Mouse (Mus musculus) adrenal gland, postnatal 10 days (tissue): ENCODE data around the gene Snx8. TPM values are rescaled to one million over a fixed set of nuclear protein-coding genes. Genes with fewer than 3 reads are reported as not detected.
"Not testable (repeated sequence)": the region's sequence is repeated elsewhere in the genome, so short reads cannot be mapped to it uniquely, and the experiment has no call there.

Experiments used
- DNase-seq: peaks from one replicate; pipeline ENCODE4 v3.0.0; 2021; ENCODE audit warnings: mixed read lengths
- total RNA-seq, 2 experiments: library from RNA; stranded (reverse); gene quantifications; 2 replicates each; pipeline ENCODE4 v1.2.3; 2021

The Snx8 gene
- total RNA-seq, 2 experiments from 2014 or later: 19.7 to 20.3 TPM

DNA sequence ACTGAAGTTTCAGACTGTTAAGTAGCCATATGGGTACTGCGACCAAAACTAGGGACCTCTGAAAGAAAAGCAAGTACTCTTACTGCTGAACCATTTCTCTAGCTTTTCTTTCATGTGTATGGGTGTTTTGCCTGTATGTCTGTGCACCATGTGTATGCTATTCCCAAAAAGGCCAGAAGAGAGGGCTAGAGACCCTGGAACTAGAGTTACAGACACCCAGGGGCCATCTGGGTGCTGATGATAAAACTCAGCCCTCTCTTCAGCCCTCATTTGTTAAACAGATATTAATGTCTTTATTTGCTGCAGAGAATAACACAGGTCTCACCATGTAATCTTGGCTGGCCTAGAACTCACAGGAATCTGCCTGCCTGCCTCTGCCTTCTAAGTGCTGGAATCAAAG lies 4.6 kb downstream of the Snx8 start:
- DNase-seq: no peak

DNA sequence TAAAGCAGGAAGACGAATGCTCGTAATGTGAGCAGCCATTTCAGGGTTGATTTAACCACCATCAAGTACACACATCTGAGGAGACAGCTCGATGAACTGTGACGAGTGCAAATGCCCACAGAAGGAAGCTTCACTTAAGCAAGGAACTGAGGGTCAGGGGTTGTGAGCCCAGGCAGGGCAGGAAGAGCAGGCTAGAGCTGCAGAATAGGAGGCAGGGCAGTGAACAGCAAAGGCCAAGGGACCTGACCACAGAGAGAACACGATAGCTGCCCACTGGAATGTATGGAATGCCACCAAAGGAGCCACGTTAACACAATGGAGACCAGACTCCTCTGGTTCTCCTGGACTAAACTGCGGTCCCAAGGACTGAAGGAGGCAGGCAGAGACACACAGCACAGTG lies 5.5 kb downstream of the Snx8 start:
- DNase-seq: no peak

DNA sequence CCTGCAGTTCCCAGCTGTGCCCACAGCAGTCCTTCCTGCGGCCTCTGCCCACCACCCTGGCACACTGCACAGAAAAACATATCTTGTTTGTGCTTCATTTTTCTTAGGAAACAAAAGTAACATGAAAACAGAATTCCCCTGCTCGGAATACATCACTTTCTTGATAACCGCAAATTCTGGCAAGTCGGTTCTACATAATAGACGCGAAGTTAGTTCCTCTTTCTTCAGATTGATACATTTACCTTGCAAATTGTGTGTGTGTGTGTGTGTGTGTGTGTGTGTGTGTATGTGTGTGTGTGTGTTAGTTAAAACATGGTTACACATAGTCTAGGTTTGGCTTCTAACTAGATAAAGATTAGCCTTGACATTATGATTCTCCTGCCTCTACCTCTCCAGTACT lies 6.4 kb downstream of the Snx8 start:
- no peak for DNase-seq

DNA sequence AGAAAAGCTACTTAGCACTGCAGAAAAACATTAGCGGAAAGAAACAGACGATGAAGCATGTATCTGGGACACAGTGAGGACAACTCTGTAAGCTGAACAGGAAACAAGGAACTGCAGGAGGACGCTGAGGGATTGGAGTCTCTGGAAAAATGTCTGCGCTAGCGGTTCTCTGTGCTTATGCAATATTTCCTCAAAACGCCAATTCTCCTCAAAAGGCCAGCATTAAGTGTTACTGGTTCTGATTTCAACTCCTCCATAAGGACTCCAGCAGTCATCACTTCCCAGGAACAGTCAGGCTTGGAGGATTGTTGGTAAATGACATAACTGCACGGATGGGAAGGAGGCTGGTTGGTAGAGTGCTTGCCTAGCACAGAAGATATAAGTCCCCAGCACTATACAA lies 7.9 kb downstream of the Snx8 start:
- DNase-seq: no peak

DNA sequence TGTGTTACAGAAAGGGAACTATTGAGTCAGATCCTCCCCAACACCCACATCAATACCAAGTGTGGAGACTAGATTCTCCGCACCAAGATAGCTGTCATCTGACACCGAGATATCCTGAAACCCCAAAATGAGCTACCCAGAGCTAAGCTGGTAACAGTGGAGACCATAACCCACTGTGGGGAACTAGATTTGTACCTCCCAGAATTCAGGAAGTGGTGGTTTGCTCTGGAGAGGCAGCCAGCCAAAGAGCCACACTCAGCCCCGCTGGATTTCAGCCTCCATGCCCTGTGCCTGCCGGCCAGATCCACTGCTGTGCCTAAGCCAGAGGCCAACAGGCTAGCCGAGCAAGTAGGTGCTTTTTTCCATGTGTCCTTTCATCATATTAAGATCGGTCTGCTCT lies 9.8 kb downstream of the Snx8 start:
- DNase-seq: no peak

DNA sequence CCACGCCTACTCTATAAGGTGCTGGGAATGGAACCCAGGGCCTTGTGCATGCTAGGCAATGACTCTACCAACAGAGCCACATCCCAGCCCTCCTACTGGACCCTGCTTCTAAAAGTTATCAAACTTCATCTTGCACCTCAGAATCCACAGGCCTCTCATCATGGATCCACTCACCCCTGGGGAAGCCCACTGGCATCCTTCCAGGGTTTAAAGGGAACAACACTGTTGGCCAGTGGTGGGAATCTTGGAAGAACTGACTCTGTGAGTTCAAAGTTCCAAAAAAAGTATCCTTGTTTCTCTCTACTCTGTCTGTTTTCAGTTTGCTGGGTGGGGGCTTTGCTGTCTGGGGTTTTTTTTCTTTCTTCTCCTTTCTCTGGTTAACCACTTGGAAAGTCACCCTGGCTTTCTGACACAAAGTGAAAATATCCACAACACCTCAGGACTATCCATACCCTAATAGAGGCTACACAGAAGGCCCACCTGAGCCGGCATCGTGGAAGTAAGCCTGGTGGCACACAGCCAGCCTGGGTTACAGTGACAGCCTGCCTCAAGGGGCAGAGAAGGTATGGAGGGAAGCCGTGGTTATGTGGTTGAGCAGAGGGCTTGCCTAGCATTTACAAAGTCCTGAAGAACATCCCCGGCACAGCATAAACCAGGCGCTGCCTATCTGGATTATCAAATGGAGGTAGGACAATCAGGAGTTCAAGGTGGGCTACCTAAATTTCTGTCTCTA lies 10.8 kb downstream of the Snx8 start:
- DNase-seq: peak; percentile 36

DNA sequence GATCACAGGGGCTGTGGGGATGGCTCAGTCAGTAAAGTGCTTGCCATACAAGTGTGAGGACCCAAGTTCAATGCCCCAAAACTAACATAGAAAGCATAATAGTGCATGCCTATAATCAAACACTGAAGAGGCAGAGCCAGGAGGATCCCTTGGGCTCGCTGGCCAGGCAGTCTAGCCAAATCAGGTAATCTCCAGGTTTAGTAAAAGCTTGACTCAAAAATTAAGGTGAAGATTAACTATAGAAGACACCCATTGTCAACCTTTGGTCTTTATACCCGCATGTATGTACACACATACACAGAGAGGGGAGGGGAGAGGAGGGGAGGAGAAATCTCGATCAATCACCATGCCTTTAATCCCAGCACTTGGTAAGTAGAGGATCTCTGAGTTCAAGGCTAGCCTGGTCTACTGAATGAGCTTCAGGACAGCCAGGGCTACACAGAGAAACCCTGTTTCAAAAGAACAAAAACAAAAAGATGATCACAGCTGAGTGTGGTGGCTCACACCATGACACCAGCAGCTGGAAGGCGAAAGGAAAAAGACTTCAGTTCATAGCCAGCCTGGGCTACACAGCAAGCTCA lies 13.7 kb downstream of the Snx8 start:
- no peak for DNase-seq

DNA sequence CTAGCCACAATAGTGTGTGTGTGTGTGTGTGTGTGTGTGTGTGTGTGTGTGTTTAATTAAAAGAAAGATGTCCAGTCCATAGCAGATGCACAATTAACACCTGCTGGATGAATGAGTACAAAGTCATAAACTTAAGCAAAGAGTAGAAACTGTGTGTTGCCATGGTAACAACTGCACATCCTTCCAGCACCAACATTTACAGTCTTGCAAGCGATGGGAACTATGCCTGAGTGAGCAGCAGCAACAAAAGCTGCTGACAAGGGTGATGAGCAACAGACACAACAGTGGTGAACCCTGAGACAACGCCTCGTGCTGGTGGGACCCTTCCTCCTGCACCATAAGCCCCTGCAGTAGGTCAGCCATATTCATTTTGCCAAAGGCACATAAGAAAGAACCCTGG lies 14.8 kb downstream of the Snx8 start:
- no peak for DNase-seq

DNA sequence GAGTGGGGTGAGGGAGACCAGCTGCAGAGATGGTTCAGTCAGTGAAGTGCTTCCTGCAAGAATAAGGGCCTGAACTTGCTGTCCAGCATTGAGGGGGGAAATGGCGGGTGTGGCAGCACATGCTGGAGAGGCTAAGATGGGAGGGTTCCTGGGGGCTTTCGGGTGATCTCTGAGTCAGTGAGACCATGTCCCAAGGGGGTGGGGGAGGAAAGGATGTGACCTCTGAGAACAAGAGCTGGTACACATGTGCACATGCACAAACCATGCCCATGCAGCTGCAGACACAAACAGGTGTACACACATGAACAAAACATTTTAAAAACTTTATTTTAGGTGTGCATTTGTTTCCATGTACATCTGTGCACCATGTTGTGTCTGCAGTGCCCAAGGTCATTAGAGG lies 15.4 kb downstream of the Snx8 start:
- DNase-seq: no peak

DNA sequence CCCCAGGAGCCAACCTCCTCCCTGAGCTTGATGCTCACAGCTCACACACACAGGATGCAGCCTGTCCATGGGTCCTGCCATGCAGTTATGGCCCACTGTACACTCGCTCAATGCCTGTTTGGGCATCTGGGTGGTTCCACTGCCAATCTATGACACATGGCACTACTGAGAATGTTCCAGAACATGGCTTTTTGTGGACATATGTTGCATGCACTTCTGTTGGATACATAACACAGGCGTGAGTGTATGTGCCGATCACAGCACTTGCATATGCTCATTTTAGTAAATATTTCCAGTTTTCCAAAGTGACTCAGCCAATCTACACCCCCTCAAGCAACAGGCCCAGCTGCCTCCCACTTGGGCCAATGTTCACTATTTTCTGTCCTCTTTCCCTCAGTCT lies 17.4 kb downstream of the Snx8 start:
- DNase-seq: no peak

DNA sequence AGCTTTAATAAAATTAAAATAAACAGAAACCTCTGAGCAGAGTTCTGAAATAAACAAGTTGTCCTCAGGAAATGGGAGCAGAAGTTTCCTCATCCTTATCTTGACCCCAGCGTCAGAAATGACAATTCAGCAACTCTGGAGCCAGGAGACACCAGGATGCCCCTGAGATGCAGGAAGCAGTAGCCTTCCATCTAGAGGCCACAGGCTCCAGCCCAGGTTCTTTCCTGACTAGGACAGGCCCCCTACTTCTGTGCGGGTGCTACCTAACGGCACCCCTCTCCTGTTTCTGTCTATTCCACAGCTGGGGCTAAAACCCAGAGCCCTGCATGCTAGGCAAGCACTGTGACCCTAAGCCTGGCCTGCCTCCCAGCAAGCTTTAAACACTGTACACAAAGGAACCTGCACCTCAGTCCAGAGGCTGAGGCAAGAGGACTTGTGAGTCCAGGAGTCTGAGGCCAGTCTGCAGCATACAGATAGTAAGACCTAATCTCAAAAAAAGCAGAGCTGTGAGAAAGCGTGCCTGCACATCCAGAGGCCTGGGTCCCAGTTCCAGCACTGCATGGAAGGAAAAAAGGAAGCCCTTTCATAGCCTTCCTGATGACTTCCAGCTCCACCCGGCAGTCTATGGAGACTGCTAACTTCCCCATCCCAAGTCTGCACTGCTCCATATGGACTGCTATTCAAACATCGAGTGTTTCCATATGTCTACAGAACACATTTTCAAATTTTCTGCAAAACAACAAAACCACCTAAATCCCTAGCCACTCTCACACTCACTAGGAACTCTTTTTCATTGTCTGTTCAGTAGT lies 18.4 kb downstream of the Snx8 start:
- DNase-seq: peak; percentile 20

DNA sequence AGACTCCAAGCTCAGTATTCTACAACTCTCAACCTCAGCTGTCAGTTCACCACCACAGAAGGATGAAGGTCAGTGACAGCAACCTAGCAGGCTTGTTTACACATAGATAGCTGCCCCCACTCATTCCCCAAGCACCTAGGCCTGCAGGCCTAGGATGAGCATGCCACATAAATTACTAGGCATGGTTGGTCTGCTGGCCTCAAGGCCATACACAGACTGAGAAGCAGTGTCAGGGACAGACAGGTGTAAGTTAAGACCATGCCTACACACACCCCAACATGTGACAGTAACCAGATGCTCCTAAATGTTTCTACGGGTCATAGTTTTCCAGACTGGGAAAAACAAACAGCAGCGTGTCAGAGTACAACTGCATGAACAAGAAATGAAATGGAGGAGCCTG lies 19.6 kb downstream of the Snx8 start:
- no peak for DNase-seq

DNA sequence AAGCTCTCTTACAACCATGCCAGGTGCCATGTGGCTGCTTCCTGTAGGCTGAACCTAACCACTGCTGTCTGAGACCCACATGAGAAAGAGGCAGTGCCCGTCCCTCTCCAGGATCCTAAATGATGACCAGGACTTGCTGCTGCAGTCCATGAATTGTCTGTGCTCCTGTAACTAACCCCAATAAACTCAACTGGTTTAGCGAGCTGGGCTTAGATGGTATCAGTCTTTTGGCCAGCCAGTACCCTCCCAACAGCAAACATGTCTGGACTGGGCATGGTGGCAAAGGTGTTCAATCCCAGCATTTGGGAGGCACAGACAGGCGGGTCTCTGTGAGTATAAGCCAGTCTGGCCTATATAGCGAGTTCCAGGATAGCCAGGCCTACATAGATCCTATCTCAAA lies 20.1 kb downstream of the Snx8 start:
- DNase-seq: no peak

DNA sequence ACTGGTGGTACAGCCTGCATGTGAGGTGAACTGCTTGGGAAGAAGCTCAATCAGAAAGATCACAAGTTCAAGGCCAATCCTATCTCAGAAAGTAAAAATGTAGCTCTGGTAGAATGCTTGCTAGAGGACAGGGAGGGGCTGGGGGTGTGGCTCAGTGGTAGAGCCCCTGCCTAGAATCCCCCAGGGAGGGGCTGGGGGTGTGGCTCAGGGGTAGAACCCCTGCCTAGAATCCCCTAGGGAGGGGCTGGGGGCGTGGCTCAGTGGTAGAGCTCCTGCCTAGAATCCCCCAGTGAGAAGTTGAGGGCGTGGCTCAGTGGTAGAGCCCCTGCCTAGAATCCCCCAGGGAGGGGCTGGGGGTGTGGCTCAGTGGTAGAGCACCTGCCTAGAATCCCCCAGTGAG lies 20.9 kb downstream of the Snx8 start:
- DNase-seq: not testable (repeated sequence)

DNA sequence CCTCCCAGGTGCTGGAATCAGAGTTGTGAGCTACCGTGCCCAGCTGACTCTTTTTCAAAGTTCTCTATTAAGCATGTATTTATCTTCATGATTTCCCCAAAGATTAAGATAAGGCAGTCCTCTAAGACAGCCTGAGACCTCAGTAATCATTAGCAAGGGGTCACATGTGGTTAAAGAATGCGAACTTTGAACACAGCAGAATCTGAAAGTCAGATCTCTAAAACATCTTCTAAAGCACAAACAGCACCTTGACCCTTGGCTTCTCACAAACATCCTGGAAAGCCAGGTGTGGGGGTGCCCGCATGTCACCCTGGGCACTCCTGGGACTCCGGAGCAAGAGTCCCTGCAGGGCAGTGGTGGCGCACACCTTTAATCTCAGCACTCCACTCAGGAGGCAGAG lies 24.6 kb downstream of the Snx8 start:
- DNase-seq: no peak

DNA sequence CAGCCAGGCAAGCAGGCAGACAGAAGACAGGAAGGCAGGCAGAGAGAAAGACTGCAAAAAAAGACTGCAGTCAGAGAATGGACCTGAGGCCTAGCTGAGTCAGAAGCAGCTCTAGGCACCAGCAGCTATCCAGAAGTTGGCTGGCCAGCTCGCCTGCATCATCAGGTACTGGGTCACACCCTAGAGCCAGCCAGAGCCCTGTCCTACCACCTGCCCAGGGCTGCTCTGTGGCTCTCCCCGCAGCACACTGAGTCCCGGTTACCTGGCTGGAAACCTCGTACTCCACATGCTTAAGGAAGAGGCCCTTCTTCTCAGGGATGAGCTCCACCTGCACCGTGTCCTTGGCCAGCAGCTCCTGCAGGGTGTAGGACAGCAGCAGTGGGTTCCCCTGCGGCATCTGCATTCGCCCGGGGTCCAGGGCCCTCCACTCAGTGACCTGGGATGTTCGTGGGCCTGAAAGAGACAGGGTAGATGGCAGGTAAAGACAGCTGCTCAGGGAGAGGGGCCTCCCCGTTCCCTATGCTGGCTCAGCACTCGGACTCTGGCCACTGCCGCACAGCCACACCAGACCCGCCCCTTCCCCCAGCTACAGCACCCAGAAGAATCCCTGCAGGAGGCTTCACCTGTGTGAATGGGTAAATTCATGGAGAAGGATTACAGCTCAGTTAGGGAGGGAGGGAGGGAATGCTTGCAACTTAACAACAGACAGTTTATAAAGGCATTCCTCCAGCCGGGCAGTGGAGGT lies 29.0 kb downstream of the Snx8 start:
- DNase-seq: no peak

DNA sequence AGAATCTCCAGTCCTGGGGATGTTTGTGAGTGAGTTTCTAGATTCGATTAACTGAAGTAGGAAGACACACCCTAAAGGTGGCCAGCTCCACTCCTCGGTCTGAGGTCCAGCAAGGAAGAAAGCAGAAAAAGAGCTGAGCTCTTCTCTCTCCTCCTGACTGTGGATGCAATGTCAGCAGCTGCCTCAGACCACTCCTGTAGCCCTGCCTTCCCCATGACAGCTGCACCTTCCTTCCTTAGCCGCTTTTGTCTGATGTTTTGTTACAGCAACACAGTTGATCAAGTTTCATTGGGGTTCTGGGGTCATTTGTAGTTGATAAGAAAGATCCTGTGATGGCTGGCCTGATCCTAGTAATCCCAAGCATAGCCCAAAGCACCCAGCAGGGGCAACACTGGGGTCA lies 31.6 kb downstream of the Snx8 start:
- no peak for DNase-seq

DNA sequence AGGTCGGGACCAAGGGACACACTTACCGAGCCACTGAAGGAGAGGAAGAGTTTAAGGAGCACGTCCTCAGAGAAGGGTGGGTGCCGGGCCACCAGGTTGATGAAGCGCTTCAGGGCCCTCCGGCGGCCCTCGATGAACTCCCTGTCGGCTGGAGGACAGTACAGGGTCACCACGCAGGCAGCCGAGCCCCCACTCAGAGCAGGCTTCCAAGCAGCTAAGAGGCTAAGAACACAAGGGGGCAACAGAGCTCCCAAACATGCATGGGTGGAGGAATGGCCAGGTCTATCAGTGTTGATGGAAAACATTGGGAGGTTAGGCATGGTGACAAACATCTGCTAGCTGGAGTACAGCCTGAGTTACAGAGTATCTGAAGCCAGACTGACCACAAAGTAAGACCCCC lies 33.1 kb downstream of the Snx8 start:
- no peak for DNase-seq

DNA sequence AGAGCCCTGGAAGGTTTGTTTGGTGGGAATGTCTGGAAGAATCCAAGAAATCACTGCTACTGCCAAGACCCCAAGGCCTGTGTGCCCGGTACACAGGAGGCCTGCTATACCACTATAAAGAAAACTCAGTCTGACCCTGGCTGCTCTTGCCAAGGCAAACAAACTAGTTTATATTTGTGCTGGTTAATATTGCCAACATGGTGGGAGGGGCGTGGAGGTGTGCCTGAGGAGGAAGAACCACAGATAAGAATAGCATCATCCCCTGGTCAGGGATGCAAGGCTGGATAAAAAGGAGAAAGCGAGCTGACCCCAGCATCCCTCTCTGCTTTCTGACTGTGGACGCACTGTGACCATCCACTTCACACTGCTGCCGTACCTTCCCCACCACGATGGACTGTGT lies 36.7 kb downstream of the Snx8 start:
- no peak for DNase-seq

DNA sequence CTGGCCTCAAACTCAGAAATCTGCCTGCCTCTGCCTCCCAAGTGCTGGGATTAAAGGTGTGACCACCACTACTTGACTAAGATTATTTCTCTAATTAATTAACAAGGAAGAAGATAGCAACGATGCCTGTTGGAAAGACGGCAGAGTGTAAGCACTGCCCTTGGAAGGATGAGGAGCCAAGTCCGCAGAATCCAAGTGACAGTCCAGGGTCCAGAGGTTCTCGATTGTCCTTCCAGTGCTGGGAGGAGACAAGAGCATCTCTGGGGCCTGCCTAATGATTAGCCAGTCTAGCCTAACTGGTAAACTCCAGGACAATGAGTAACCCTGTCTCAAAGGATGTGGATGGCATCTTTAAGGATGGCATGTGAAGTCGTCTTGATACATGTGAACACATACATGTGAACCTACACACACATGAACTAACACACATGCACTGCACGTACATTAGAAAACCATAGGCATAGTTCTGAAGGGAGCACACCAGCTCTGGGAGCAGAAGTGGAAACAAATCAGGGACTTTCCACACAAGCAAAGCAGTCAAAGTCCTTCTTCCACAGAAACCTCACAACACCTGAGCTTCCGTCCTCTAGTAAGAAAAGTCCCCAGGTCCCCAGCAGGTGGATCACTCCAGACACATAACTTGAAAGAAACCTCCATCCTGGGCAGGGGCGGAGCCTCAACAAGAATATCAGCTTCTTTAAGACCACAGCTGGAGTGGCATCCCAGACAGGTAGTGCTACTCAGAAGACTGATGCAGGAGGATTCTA lies 38.1 kb downstream of the Snx8 start:
- no peak for DNase-seq

DNA sequence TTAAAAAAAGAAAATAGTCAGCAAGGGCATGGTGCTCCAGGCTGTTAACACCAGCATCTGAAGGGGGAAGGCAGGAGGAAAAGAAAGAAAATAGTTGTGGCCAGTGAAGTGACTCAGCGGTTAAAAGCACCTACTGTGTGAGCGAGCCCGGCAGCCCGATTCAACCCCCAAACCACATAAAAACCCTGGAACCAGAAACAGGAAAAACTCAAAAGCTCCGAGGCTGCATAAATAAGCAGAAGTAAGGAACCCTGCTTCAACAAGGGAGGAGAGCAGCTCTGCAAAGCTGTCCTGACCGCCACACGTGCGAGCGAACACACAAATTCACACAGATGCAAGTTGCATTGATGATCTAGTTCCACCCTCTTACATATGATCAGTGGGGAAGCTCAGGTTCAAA lies 39.2 kb downstream of the Snx8 start:
- DNase-seq: no peak

DNA sequence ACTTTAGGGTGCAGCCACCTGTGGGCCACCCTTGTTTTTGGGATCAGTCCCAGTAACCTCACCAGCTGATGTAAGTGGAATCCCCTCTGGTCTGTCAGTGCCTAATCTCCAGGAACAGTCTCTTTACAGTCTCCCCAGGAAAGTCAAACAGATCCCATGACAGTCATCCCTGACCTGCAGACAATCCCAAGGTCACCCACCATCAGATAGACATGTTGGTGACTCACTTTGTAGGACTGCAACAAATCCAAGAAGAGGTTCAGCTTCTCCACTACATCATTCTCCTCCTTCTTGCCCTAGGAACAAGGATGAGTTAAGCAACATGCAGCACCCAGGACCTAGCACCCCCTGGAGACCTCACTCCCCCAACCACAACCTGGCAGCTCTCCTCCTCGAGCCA lies 43.0 kb downstream of the Snx8 start:
- DNase-seq: no peak
